Mouse (Mus musculus): ENCODE data around the gene Nck2.

GRCm38 (mm10) chr1:43548749-43549148 is 104.4 kb downstream of the Nck2 start:
- TF ChIP-seq POLR2A (IDR thresholded peaks at IDR 0.05; ENCODE audit: control insufficient read depth, extremely low read depth, insufficient read depth, low read length, poor library complexity) (no peak), CTCF (IDR thresholded peaks at IDR 0.05; ENCODE audit: borderline replicate concordance, control insufficient read depth, extremely low read depth, insufficient read depth, low read length, poor library complexity) (no peak)
